Mouse (Mus musculus): ENCODE data around the gene Thoc6. TPM values are rescaled to one million over a fixed set of nuclear protein-coding genes. Genes with fewer than 3 reads are reported as not detected.

Gene Thoc6
- polyA plus RNA-seq, 1 experiment, result 9.8 TPM

- Histone ChIP-seq H3K4me3 (ENCODE audit: control insufficient read depth, low read depth, low read length) (no peak overlapping the region), H3K4me1 (ENCODE audit: control insufficient read depth, insufficient read depth, low read length) (peaks cover 7% of the 10 kb centered on the region), H3K27me3 (ENCODE audit: control insufficient read depth, insufficient read depth, low read length) (no peaks in the 10 kb centered on the region), H3K27ac (ENCODE audit: control insufficient read depth, insufficient read depth, low read depth, low read length) (no peak overlapping the region), H3K36me3 (ENCODE audit: control insufficient read depth, insufficient read depth, low read length) (no peaks in the 10 kb centered on the region)
- TF ChIP-seq POLR2A (IDR thresholded peaks at IDR 0.05; ENCODE audit: control insufficient read depth, low read depth, low read length) (no peak), CTCF (IDR thresholded peaks at IDR 0.05; ENCODE audit: control insufficient read depth, insufficient read depth, insufficient replicate concordance, low read depth, low read length) (no peak)
Measured at GRCm38 (mm10) chr17:23704741-23705140, 31.1 kb upstream of the Thoc6 start.

GRCm38 (mm10) chr17:23703301-23703700 lies 29.6 kb upstream of the Thoc6 start:
- Histone ChIP-seq H3K27me3 (ENCODE audit: control insufficient read depth, insufficient read depth, low read length) (no peaks in the 10 kb centered on the region), H3K4me1 (ENCODE audit: control insufficient read depth, insufficient read depth, low read length) (peaks cover 7% of the 10 kb centered on the region), H3K4me3 (ENCODE audit: control insufficient read depth, low read depth, low read length) (no peak overlapping the region), H3K36me3 (ENCODE audit: control insufficient read depth, insufficient read depth, low read length) (no peaks in the 10 kb centered on the region), H3K27ac (ENCODE audit: control insufficient read depth, insufficient read depth, low read depth, low read length) (no peak overlapping the region)
- TF ChIP-seq POLR2A (IDR thresholded peaks at IDR 0.05; ENCODE audit: control insufficient read depth, low read depth, low read length), result no peak
- TF ChIP-seq CTCF (IDR thresholded peaks at IDR 0.05; ENCODE audit: control insufficient read depth, insufficient read depth, insufficient replicate concordance, low read depth, low read length), result no peak

GRCm38 (mm10) chr17:23700079-23700478 lies 26.4 kb upstream of the Thoc6 start:
- Histone ChIP-seq H3K27ac (ENCODE audit: control insufficient read depth, insufficient read depth, low read depth, low read length) (no peak overlapping the region), H3K27me3 (ENCODE audit: control insufficient read depth, insufficient read depth, low read length) (no peaks in the 10 kb centered on the region), H3K4me1 (ENCODE audit: control insufficient read depth, insufficient read depth, low read length) (peaks cover 7% of the 10 kb centered on the region), H3K4me3 (ENCODE audit: control insufficient read depth, low read depth, low read length) (peak overlapping the region; percentile 66), H3K36me3 (ENCODE audit: control insufficient read depth, insufficient read depth, low read length) (no peaks in the 10 kb centered on the region)
- TF ChIP-seq POLR2A (IDR thresholded peaks at IDR 0.05; ENCODE audit: control insufficient read depth, low read depth, low read length) (no peak), CTCF (IDR thresholded peaks at IDR 0.05; ENCODE audit: control insufficient read depth, insufficient read depth, insufficient replicate concordance, low read depth, low read length) (peak; percentile 50; the same call in 1 of the 2 replicates)

GRCm38 (mm10) chr17:23699131-23700077 lies 25.7 kb upstream of the Thoc6 start:
- Histone ChIP-seq H3K27ac (ENCODE audit: control insufficient read depth, insufficient read depth, low read depth, low read length) (no peak overlapping the region), H3K4me1 (ENCODE audit: control insufficient read depth, insufficient read depth, low read length) (peaks cover 7% of the 10 kb centered on the region), H3K4me3 (ENCODE audit: control insufficient read depth, low read depth, low read length) (peak overlapping the region; percentile 66), H3K27me3 (ENCODE audit: control insufficient read depth, insufficient read depth, low read length) (no peaks in the 10 kb centered on the region), H3K36me3 (ENCODE audit: control insufficient read depth, insufficient read depth, low read length) (no peaks in the 10 kb centered on the region)
- TF ChIP-seq POLR2A (IDR thresholded peaks at IDR 0.05; ENCODE audit: control insufficient read depth, low read depth, low read length), result no peak
- TF ChIP-seq CTCF (IDR thresholded peaks at IDR 0.05; ENCODE audit: control insufficient read depth, insufficient read depth, insufficient replicate concordance, low read depth, low read length), result no peak

GRCm38 (mm10) chr17:23695801-23696200 lies 22.1 kb upstream of the Thoc6 start:
- TF ChIP-seq POLR2A (IDR thresholded peaks at IDR 0.05; ENCODE audit: control insufficient read depth, low read depth, low read length) (no peak), CTCF (IDR thresholded peaks at IDR 0.05; ENCODE audit: control insufficient read depth, insufficient read depth, insufficient replicate concordance, low read depth, low read length) (no peak)
- Histone ChIP-seq H3K36me3 (ENCODE audit: control insufficient read depth, insufficient read depth, low read length) (no peaks in the 10 kb centered on the region), H3K4me1 (ENCODE audit: control insufficient read depth, insufficient read depth, low read length) (peaks cover 7% of the 10 kb centered on the region), H3K27ac (ENCODE audit: control insufficient read depth, insufficient read depth, low read depth, low read length) (no peak overlapping the region), H3K4me3 (ENCODE audit: control insufficient read depth, low read depth, low read length) (no peak overlapping the region), H3K27me3 (ENCODE audit: control insufficient read depth, insufficient read depth, low read length) (no peaks in the 10 kb centered on the region)

- Histone ChIP-seq H3K27ac (ENCODE audit: control insufficient read depth, insufficient read depth, low read depth, low read length) (no peak overlapping the region), H3K4me1 (ENCODE audit: control insufficient read depth, insufficient read depth, low read length) (no peaks in the 10 kb centered on the region; the same call in 1 of the 2 replicates), H3K36me3 (ENCODE audit: control insufficient read depth, insufficient read depth, low read length) (no peaks in the 10 kb centered on the region), H3K27me3 (ENCODE audit: control insufficient read depth, insufficient read depth, low read length) (no peaks in the 10 kb centered on the region), H3K4me3 (ENCODE audit: control insufficient read depth, low read depth, low read length) (no peak overlapping the region)
- TF ChIP-seq CTCF (IDR thresholded peaks at IDR 0.05; ENCODE audit: control insufficient read depth, insufficient read depth, insufficient replicate concordance, low read depth, low read length) (no peak), POLR2A (IDR thresholded peaks at IDR 0.05; ENCODE audit: control insufficient read depth, low read depth, low read length) (no peak)
Measured at GRCm38 (mm10) chr17:23694491-23694890, 20.8 kb upstream of the Thoc6 start.

- no peaks in the 10 kb centered on the region; the same call in 1 of the 2 replicates for H3K27me3 ChIP-seq (ENCODE audit: control insufficient read depth, insufficient read depth, low read length)
- TF ChIP-seq CTCF (IDR thresholded peaks at IDR 0.05; ENCODE audit: control insufficient read depth, insufficient read depth, insufficient replicate concordance, low read depth, low read length) (no peak), POLR2A (IDR thresholded peaks at IDR 0.05; ENCODE audit: control insufficient read depth, low read depth, low read length) (no peak)
- H3K4me1 ChIP-seq (ENCODE audit: control insufficient read depth, insufficient read depth, low read length), result peaks cover 3% of the 10 kb centered on the region; the same call in 1 of the 2 replicates
- no peak within 1 kb of the TSS for H3K27ac ChIP-seq (ENCODE audit: control insufficient read depth, insufficient read depth, low read depth, low read length)
- no peak within 1 kb of the TSS for H3K4me3 ChIP-seq (ENCODE audit: control insufficient read depth, low read depth, low read length)
- H3K36me3 ChIP-seq (ENCODE audit: control insufficient read depth, insufficient read depth, low read length), result no peaks in the 10 kb centered on the region
Measured at GRCm38 (mm10) chr17:23683856-23684672, 10.4 kb upstream of the Thoc6 start, which contains the start of gene Cldn9. Gene Cldn9 (minus strand): TSS chr17:23684026.

Data from testis, adult 2 months (tissue).